In the genomic region with DNA sequence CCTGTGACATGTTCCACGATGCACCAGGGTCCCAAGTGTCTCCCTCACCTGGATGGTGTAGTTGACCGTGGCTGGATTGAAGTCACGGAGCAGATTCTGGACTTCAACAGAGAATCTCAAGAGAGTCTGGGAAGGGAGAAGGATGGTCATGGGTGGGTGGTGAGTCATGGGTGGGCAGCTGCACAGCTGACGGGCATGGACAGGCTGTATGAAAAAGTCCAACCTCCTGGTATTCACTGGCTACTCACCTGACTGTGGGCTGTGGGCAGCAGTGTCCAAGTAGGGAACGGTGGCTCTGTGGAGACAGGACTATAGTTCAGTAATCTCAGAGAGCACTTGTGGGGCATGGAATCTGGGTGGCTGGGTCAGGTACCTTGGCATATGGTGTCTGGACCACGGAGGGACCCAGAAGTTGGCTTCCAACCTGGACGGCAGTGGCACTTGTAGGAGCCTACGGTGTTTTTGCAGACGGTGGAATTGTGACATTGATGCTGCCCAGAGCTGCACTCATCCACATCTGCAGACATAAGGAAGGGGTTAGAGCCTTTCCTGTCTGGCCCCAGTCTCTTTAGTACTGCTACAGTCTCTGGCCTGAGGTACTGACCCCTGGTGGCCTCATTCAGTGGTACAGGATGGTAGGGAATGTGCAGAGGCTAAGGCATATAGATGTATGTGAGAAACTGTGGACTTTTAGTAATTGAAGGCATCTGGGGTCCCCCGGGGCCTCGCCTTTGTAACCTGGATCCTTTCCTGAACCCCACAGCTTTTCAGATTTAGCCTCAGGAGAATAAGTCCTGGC, we compare ENCODE assay signal across 8 mouse cellular contexts. TPM values are rescaled to one million over a fixed set of nuclear protein-coding genes. Genes with fewer than 3 reads are reported as not detected.
DNase-seq lines count a peak whose midpoint lies in the region; ATAC-seq and TF ChIP-seq lines count a peak whose summit lies in the region.

No protein-coding gene starts in this region.

- no peaks in the 10 kb centered on the region for H3K36me3 ChIP-seq in kidney, adult 2 months (ENCODE audit: control insufficient read depth, insufficient read depth, low read length)
- peaks cover 26% of the 10 kb centered on the region for H3K36me3 ChIP-seq in kidney, embryonic 14.5 days (ENCODE audit: control insufficient read depth, insufficient read depth, low read length)
- H3K36me3 ChIP-seq in E14TG2a.4 (ENCODE audit: insufficient read depth, low read length) = peaks cover 99% of the 10 kb centered on the region
- H3K36me3 ChIP-seq in lung, postnatal 0 days (ENCODE audit: insufficient read depth, low read length) = peaks cover 61% of the 10 kb centered on the region

- TF ChIP-seq POLR2A in kidney, adult 2 months (IDR thresholded peaks at IDR 0.05; ENCODE audit: low read depth, low read length) = no peak

- no peak overlapping the region for H3K27ac ChIP-seq in kidney, adult 2 months (ENCODE audit: insufficient read depth, low read depth, low read length)
- no peak overlapping the region for H3K27ac ChIP-seq in kidney, embryonic 14.5 days (ENCODE audit: low read depth, low read length)
- no peak overlapping the region for H3K27ac ChIP-seq in lung, postnatal 0 days (ENCODE audit: low read length)

- no peaks in the 10 kb centered on the region for H3K27me3 ChIP-seq in kidney, adult 2 months (replicated peaks; ENCODE audit: control insufficient read depth, insufficient read depth, low read length)
- no peaks in the 10 kb centered on the region for H3K27me3 ChIP-seq in kidney, embryonic 14.5 days (ENCODE audit: control insufficient read depth, insufficient read depth, low read length)
- H3K27me3 ChIP-seq in E14TG2a.4 (ENCODE audit: insufficient read depth, low read length) = no peaks in the 10 kb centered on the region
- no peaks in the 10 kb centered on the region for H3K27me3 ChIP-seq in lung, postnatal 0 days (replicated peaks; ENCODE audit: insufficient read depth, low read length)

- no peak; the same call in 1 of the 2 replicates for ATAC-seq in kidney, embryonic 14.5 days (ENCODE audit: low FRiP score, low TSS enrichment)
- peak; percentile 55 for ATAC-seq in common myeloid progenitor, adult 5-6 weeks (replicated peaks; ENCODE audit: low read depth, poor library complexity, severe bottlenecking)
- 0 out of 2 replicates have a peak, but pooled peaks have one; percentile 27 for ATAC-seq in lung, postnatal 0 days

- peak; percentile 53 for DNase-seq in kidney, adult 2 months
- peak; percentile 53 for DNase-seq in lung, postnatal 0 days (ENCODE audit: low spot score)
- no peak for DNase-seq in right cerebral cortex, postnatal 10 days (ENCODE audit: low spot score in 2 of 2)
- DNase-seq in yolk sac, embryonic 10.5 days (ENCODE audit: low spot score) = no peak
- no peak for DNase-seq in layer of hippocampus, adult 8-10 months (ENCODE audit: low spot score in 2 of 2)

- H3K9ac ChIP-seq in kidney, embryonic 14.5 days (ENCODE audit: low read depth, low read length) = no peak overlapping the region
- H3K9ac ChIP-seq in lung, postnatal 0 days (replicated peaks; ENCODE audit: low read depth) = no peak overlapping the region

- H3K4me1 ChIP-seq in kidney, adult 2 months (ENCODE audit: control insufficient read depth, insufficient read depth, low read length) = no peaks in the 10 kb centered on the region
- H3K4me1 ChIP-seq in kidney, embryonic 14.5 days (ENCODE audit: control insufficient read depth, insufficient read depth, low read length) = no peaks in the 10 kb centered on the region
- peaks cover 44% of the 10 kb centered on the region for H3K4me1 ChIP-seq in E14TG2a.4 (replicated peaks; ENCODE audit: low read depth, low read length)
- H3K4me1 ChIP-seq in lung, postnatal 0 days (ENCODE audit: insufficient read depth, low read depth, low read length) = no peaks in the 10 kb centered on the region

- H3K9me3 ChIP-seq in kidney, embryonic 14.5 days (ENCODE audit: control insufficient read depth, low read length) = no peaks in the 10 kb centered on the region
- H3K9me3 ChIP-seq in E14TG2a.4 (ENCODE audit: low read length) = no peaks in the 10 kb centered on the region; the same call in 1 of the 2 replicates
- no peaks in the 10 kb centered on the region for H3K9me3 ChIP-seq in lung, postnatal 0 days (ENCODE audit: low read length)

- peak; percentile 64 for TF ChIP-seq CTCF in kidney, adult 2 months (conservative IDR thresholded peaks at IDR 0.05; ENCODE audit: insufficient read depth, insufficient read length, low read depth, low read length)
- peak; percentile 69 for TF ChIP-seq CTCF in E14TG2a.4 (conservative IDR thresholded peaks at IDR 0.05; ENCODE audit: low read length)
- TF ChIP-seq CTCF in lung, postnatal 0 days (IDR thresholded peaks at IDR 0.05) = peak; percentile 79

- H3K4me3 ChIP-seq in kidney, adult 2 months (ENCODE audit: insufficient read depth, low read depth, low read length) = no peak overlapping the region
- no peak overlapping the region for H3K4me3 ChIP-seq in kidney, embryonic 14.5 days (ENCODE audit: low read length)
- no peak overlapping the region for H3K4me3 ChIP-seq in E14TG2a.4 (replicated peaks; ENCODE audit: low read length)
- no peak overlapping the region for H3K4me3 ChIP-seq in lung, postnatal 0 days (ENCODE audit: low read depth, low read length)

- TF ChIP-seq EP300 in lung, postnatal 0 days (IDR thresholded peaks at IDR 0.05) = no peak

- H3K4me2 ChIP-seq in kidney, embryonic 14.5 days (replicated peaks; ENCODE audit: low read depth, low read length) = no peak overlapping the region
- no peak overlapping the region for H3K4me2 ChIP-seq in lung, postnatal 0 days (replicated peaks; ENCODE audit: low read depth, low read length)

- WGBS in kidney, adult 2 months = 80% methylated on average over 11 of the region's 11 CpGs
- 80% methylated on average over 11 of the region's 11 CpGs for WGBS in kidney, embryonic 14.5 days
- 79% methylated on average over 11 of the region's 11 CpGs for WGBS in lung, postnatal 0 days

RNA-seq across cellular contexts. Expression of a gene that starts 11.9 kb away (rescaled TPM):
- 45.1 and 46.6 TPM in 2 replicates for polyA plus RNA-seq in kidney, adult 2 months (2012; rRNA removed)
- polyA plus RNA-seq in kidney, embryonic 14.5 days (2014; fragmentation: Nextera tagmentation; extraction: Ambion mirVana) = 18.6 and 30.9 TPM in 2 replicates
- total RNA-seq in common myeloid progenitor, adult 5-6 weeks (2017) = 15.0 and 15.2 TPM in 2 replicates
- 145 and 146 TPM in 2 replicates for polyA plus RNA-seq in lung, postnatal 0 days (2015; fragmentation: Nextera tagmentation; extraction: Ambion mirVana)
- total RNA-seq in layer of hippocampus, adult 8-10 months (2022) = 10 to 100 TPM in 3 of 4 experiments, 1 to 10 TPM in 1; 9.9 to 13.4 (median 10.4) TPM

RNA-seq across cellular contexts. Expression of a gene that starts 14.2 kb away (rescaled TPM):
- polyA plus RNA-seq in kidney, adult 2 months (2012; rRNA removed) = 25.1 and 28.7 TPM in 2 replicates
- polyA plus RNA-seq in kidney, embryonic 14.5 days (2014; fragmentation: Nextera tagmentation; extraction: Ambion mirVana) = 193 and 194 TPM in 2 replicates
- total RNA-seq in common myeloid progenitor, adult 5-6 weeks (2017) = 109 and 124 TPM in 2 replicates
- polyA plus RNA-seq in lung, postnatal 0 days (2015; fragmentation: Nextera tagmentation; extraction: Ambion mirVana) = 51.0 and 53.9 TPM in 2 replicates
- total RNA-seq in layer of hippocampus, adult 8-10 months (2022) = 10 to 100 TPM; 17.4 to 19.4 (median 19.0) TPM

RNA-seq across cellular contexts. Expression of a gene that starts 30.2 kb away (rescaled TPM):
- 81.9 and 98.1 TPM in 2 replicates for polyA plus RNA-seq in kidney, adult 2 months (2012; rRNA removed)
- polyA plus RNA-seq in kidney, embryonic 14.5 days (2014; fragmentation: Nextera tagmentation; extraction: Ambion mirVana) = 23.8 and 36.1 TPM in 2 replicates
- total RNA-seq in common myeloid progenitor, adult 5-6 weeks (2017) = 34.4 and 63.9 TPM in 2 replicates
- polyA plus RNA-seq in lung, postnatal 0 days (2015; fragmentation: Nextera tagmentation; extraction: Ambion mirVana) = 32.2 and 34.4 TPM in 2 replicates
- 10 to 100 TPM; 55.0 to 58.9 (median 56.5) TPM for total RNA-seq in layer of hippocampus, adult 8-10 months (2022)

Comparison
In these comparisons a context has a peak if more than half of its experiments do, and no peak if none do; other contexts are left out.
1. DNase-seq: peak in kidney, adult 2 months (single experiment) and lung, postnatal 0 days (single experiment); none in right cerebral cortex, postnatal 10 days (0 of 2), yolk sac, embryonic 10.5 days (single experiment) and layer of hippocampus, adult 8-10 months (0 of 2).
2. Peak in every context shown above with its lines, with median percentiles within 50 percentile points of each other: CTCF ChIP-seq.